Mouse (Mus musculus) Patski (cell line): ENCODE results near the gene Grk3. TPM values are rescaled to one million over a fixed set of nuclear protein-coding genes. Genes with fewer than 3 reads are reported as not detected.

Source experiments
- ATAC-seq: fragments of 100-300 bp; one replicate; pipeline ENCODE4 v1.8.0; 2021
- CTCF ChIA-PET: fragments of 350-600 bp; sonication (Branson Sonifier 250); formaldehyde crosslinking; loops from one replicate; lab custom pipeline; 2022; ENCODE audit warnings: inconsistent platforms; lab: Charles Lee
- POLR2A ChIA-PET: fragments of 350-600 bp; sonication (Branson Sonifier 250); formaldehyde crosslinking; loops from one replicate; lab custom pipeline; 2022; ENCODE audit warnings: antibody characterized with exemption, inconsistent platforms; lab: Charles Lee
- DNase-seq: peaks from one replicate; pipeline ENCODE4 v3.0.0-alpha.2; 2011; ENCODE audit warnings: low read depth, low spot score
- H3K27me3 ChIP-seq: fragments of 371-371 bp; one replicate; pipeline ENCODE4 v1.5.1; 2021
- CTCF ChIP-seq: fragments of 100-300 bp; IDR thresholded peaks from one replicate; pipeline ENCODE4 v1.5.1; 2021
- in situ Hi-C: fragments of 300-500 bp; cut with MboI; formaldehyde crosslinking; loops from 3 replicates; pipeline ENCODE4 v1.11.1; 2018; ENCODE audit warnings: low pct_unique_long_range_greater_than_20kb, mixed read lengths
- polyA plus RNA-seq: library from polyadenylated mRNA; unstranded; gene quantifications from one replicate; pipeline ENCODE4 v1.2.3, GENCODE M21; 2021

The Grk3 gene
- polyA plus RNA-seq, 1 experiment from 2014 or later = not detected

DNA sequence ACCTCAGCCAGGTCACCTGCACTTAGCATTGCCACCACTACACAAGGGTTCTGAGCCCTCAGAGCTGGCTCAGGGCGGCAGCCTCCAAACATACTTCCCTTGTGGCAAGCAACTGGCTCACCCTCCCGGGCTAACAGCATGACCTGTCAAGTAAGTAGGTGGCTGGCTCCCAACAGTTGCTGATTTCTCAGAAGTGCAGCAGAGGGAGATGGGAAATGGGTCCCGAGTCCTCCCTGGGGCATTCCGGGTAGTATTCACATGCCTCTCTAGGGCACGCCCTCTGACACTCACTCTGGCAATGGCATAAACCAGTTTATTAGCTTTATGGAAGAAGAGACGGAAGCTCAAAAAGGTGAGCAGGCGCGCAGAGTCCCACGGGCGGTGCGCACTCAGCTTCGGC is 74.6 kb downstream of the Grk3 start:
- H3K27me3 ChIP-seq = no peaks in the 10 kb centered on the region
- TF ChIP-seq CTCF = no peak
- ATAC-seq (no peak), DNase-seq (no peak)
- ChIA-PET POLR2A (no interaction called here), CTCF (no interaction called here)
- in situ Hi-C loops = no loop called here

DNA sequence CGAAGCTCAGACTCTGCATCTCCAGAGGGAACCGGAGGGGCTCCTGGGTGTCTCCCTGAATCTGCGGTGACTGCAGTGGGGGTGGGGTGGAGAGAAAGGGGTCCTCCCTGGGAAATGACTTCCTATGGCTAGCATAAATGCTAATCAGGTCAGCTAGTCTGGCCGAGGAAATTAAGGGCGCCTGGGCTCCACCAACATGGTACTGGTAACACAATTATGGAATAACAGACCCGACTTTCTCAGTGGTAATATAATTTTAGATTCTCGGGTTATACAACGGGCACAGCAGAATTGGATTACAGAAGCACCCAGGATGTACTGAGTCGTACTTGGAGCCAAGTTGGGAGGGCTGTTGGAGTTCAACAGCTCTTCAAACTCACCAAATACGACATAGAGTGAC is 79.0 kb downstream of the Grk3 start:
- in situ Hi-C loops = no loop called here
- ChIA-PET POLR2A (no interaction called here), CTCF (no interaction called here)
- peaks cover 5% of the 10 kb centered on the region for H3K27me3 ChIP-seq
- no peak for DNase-seq
- no peak for TF ChIP-seq CTCF
- no peak for ATAC-seq

DNA sequence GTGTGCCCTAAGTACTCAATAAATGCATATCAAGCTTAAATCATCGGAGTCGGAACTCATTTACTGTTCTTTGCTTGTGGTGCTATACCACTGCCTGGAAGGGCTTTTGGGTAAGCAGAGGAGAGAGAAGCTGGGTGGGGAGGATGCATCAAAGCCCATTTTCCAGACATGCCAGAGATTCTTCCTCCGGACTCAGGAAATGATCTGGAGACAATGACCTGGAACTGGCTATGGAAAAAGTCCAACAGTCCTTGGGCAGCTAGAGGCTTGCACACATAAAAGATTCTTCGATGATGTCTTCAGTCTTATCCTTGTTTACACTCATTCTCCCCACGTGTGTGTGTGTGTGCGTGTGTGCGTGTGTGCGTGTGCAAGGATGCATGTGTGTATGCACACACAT is 80.2 kb downstream of the Grk3 start:
- CTCF ChIA-PET = no interaction called here
- no peak for ATAC-seq
- POLR2A ChIA-PET = no interaction called here
- TF ChIP-seq CTCF = no peak
- no peak for DNase-seq
- H3K27me3 ChIP-seq = peaks cover 5% of the 10 kb centered on the region
- in situ Hi-C loops = no loop called here

DNA sequence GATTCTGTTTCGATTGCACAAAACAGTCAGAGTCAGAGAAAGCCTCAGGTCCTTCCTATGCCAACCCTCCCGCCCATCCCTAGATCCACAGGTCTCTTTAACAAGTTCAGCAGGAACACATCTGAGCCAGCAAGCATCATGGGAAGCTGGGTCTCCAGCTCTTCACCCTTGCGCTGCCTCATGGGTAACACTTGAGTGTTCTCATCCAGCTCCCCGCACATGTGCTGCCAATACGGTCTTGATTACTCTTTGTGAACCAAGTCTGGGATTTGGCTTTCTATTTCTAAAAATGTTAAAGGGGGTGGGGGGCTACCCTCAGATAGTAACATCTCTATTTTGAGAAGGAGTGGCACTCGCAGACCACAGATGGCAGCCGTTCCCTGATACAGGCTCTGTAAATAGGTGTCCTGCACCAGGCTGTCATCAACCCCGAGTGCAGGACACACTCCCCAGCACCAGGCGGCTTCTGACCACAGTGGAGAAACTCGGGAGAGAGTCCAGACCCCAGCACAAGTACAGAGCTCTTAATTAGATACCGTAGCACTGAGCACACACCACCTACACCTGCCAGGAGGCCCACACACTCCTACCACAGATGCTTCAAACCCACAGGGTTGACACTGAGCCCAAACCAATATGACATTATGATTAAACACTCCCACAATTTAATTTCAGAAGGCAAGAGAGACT is 82.6 kb downstream of the Grk3 start:
- TF ChIP-seq CTCF = no peak
- CTCF ChIA-PET = interaction anchor here (1.2 kb wide), 1 partner anchor 14 kb away, joined by 3 read pairs; no protein-coding TSS in a partner anchor
- H3K27me3 ChIP-seq = peaks cover 5% of the 10 kb centered on the region
- no peak for DNase-seq
- ATAC-seq = no peak
- in situ Hi-C loops = no loop called here
- POLR2A ChIA-PET = no interaction called here

DNA sequence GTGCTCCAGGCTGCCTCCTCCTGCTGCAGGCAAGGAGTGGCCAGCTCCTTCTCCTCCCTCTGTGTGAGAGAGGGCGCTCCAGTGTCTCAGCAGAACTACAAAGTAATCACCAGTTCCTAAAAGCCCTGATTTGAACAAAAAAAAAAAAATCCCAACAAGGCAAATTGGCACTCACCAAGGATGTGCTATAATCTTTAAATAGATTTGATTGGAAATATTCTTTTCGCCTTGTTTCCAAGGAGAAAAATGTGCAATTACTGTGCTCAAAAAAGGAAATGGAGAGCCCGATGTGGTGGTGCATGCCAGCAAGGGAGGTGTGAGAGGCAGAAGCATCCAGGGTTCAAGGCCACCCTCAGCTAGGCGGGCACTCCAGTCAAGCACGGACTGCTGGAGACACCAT is 83.7 kb downstream of the Grk3 start:
- in situ Hi-C loops = no loop called here
- ChIA-PET CTCF (no interaction called here), POLR2A (no interaction called here)
- TF ChIP-seq CTCF = no peak
- peaks cover 5% of the 10 kb centered on the region for H3K27me3 ChIP-seq
- ATAC-seq (no peak), DNase-seq (no peak)

DNA sequence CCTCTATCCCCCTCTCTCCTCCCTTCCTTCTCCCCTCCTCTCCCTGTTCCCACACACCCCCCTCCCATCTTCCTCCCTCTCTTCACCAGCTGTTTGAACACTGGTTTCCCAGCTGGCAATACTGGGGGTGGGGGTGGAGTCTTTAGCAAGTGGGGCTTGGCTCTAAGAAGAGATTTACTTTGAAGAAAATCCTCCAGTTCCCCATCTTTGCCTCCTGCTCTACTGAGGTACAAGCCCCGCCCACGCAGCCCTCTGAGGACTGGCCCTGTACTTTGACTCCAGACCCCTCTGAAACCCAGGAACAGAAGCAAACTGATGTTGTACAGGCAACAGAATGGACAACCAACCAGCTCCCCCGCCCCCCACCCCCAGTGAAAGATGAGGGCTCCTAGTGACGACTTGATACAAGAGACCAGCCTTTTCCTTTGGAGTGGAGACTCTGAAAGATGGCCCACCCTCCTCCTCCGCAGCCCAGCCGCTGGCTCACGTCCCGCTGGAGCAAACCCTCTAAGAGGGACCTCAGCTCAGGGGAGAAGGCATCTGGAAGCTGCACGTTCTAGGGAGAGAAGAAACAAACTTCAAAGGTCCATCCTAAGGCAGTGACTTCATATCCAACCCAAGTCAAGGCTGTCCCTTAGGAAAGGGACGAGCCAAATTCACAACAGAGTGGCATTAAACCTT is 87.2 kb downstream of the Grk3 start:
- in situ Hi-C loops = no loop called here
- ChIA-PET CTCF (no interaction called here), POLR2A (no interaction called here)
- ATAC-seq (no peak), DNase-seq (no peak)
- TF ChIP-seq CTCF = no peak
- H3K27me3 ChIP-seq = peaks cover 2% of the 10 kb centered on the region

DNA sequence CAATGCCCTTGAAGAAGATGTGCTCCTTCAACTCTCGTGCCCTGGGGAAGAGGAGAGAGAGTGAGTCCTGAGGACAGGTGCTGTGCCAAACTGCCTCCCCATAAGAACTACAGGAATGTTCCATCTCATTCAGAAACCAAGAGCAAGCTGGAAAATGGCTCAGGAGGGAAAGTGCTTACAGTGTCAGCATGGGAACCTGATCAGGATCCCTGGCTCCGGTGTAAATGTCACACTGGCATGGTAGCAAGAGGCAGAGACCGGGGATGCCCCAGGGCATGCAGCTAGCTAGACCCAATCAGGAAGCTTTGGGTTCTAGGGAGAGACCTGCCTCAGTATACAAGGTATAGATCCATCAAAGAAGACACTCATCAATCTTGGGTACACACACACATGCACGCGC is 90.2 kb downstream of the Grk3 start:
- ATAC-seq (no peak), DNase-seq (no peak)
- peaks cover 2% of the 10 kb centered on the region for H3K27me3 ChIP-seq
- TF ChIP-seq CTCF = no peak
- in situ Hi-C loops = no loop called here
- ChIA-PET CTCF (no interaction called here), POLR2A (no interaction called here)

DNA sequence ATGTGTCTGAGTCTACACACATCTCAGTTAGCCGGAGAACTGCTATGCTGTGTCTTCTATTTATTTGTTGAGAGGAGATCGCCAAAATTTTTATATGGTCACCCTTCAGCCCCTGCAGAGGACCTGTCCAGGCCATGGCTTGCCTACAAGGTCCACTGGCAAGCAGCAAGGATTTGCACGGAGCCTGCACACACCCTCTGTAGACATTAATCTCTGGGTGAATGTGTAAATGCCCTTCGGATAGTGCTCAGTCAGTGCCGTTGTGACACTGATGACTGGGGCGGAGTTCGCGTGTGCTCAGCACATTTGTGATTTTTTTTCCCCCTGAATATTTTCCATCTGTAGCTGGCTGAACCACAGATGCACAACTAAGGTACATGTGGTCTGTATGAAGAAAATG is 90.8 kb downstream of the Grk3 start:
- in situ Hi-C loops = no loop called here
- ChIA-PET CTCF (no interaction called here), POLR2A (no interaction called here)
- no peak for TF ChIP-seq CTCF
- DNase-seq (no peak), ATAC-seq (no peak)
- peaks cover 2% of the 10 kb centered on the region for H3K27me3 ChIP-seq

DNA sequence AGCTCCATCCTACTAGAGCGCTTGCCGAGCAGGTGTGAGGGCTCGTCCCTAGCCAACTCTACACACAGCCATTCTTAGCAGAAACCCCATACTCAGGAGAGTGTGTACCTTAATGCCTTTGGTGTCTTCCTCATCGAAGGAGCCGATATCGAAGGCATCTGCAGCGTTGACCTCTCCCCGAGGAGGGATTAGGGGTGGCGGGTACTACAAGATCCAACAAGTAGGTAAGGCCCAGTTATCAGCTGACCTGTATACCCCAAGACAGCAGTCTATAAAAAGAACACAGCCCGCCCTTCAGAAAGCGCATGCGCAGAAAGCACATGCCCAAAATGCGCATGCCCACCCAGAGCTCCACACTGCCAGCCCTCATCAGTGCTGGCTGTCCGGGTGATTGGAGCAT is 91.8 kb downstream of the Grk3 start:
- in situ Hi-C loops = no loop called here
- no peak for TF ChIP-seq CTCF
- DNase-seq (no peak), ATAC-seq (no peak)
- CTCF ChIA-PET = no interaction called here
- POLR2A ChIA-PET = no interaction called here
- H3K27me3 ChIP-seq = peaks cover 2% of the 10 kb centered on the region

DNA sequence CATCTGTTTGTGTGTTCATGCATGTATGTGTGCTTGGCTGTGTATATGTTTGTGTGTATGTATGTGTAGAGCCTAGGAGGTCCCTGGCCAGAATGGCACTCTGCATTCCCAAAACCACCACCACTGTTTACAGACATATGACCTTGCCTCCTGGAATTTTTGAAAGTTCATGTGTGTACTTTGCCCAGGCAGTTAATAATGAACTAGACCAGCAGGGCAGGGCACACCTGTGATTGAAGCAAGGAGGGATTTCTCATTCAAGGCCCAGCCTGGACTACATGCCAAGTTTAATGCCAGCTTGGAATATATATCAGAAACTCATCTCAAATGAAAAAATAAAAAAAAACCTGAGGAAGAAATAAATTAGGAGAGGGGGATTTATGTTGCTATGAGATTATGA is 93.7 kb downstream of the Grk3 start:
- no peak for DNase-seq
- ATAC-seq = no peak
- CTCF ChIA-PET = no interaction called here
- POLR2A ChIA-PET = no interaction called here
- no peak for TF ChIP-seq CTCF
- in situ Hi-C loops = no loop called here
- peaks cover 2% of the 10 kb centered on the region for H3K27me3 ChIP-seq

DNA sequence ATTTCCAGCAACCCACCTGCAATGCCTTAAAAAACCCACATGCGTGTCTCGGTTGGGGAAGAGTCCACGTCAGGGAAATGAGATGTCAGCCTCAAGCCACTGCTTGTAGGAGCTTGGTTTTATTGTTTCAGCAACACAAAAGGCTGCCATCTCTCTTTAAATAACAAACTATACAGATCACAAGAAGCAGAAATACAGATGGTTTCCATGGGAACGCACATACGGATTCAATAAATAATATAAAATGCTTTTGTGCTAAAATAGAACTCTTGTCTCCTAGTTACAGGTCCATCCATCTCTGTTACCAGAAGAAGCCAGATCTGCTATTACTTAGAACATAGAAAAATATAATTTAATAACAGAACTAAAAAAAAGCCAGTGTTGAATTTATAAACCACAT is 105.2 kb downstream of the Grk3 start:
- no peak for TF ChIP-seq CTCF
- DNase-seq (no peak), ATAC-seq (no peak)
- H3K27me3 ChIP-seq = no peaks in the 10 kb centered on the region
- ChIA-PET POLR2A (no interaction called here), CTCF (no interaction called here)
- in situ Hi-C loops = no loop called here
